Mouse (Mus musculus): Measurements from ENCODE around the gene Trim13. TPM values are rescaled to one million over a fixed set of nuclear protein-coding genes. Genes with fewer than 3 reads are reported as not detected.
"Not testable (repeated sequence)": the region's sequence is repeated elsewhere in the genome, so short reads cannot be mapped to it uniquely, and the experiment has no call there.

Trim13 gene
- 14.4 and 15.1 TPM in 2 replicates for polyA plus RNA-seq (2016; fragmentation: Nextera tagmentation; extraction: Ambion mirVana)

DNA sequence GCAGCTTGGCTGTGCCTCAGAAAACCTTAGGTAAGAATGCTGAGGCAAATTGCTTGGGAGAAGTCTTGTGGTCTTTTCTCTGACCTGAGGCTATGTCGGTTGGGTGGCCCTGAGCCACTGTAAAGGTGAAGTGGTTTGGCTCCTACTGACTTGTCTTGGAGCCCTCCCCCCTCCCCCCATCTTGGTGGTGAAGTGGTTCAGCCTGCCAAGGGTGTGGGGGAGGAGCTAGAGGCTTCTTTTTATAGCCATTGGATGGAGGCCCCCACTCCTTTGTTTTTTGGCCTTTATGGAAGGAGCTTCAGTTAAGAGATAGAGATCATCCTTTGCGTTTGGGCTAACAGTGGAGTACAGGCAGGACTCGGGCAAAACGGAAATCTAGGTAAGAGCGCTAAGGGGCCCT lies at the start of gene Trim13:
Trim13 (plus strand) TSS at position 280 of the 400 bp plus-strand sequence.
- H3K4me1 ChIP-seq, result peaks cover 11% of the 10 kb centered on the region
- peak within 1 kb of the TSS; percentile 78 for H3K4me3 ChIP-seq
- no peaks in the 10 kb centered on the region; the same call in 1 of the 2 replicates for H3K36me3 ChIP-seq (replicated peaks)
- WGBS, result 47% methylated on average over 5 of the region's 5 CpGs
- no peaks in the 10 kb centered on the region for H3K9me3 ChIP-seq
- H3K27ac ChIP-seq (replicated peaks), result no peak within 1 kb of the TSS; the same call in 1 of the 2 replicates
- no peak for DNase-seq (ENCODE audit: low spot score)
- H3K27me3 ChIP-seq (replicated peaks; ENCODE audit: low read depth, poor library complexity, severe bottlenecking), result no peaks in the 10 kb centered on the region

- DNase-seq (ENCODE audit: low spot score), result no peak
- H3K27ac ChIP-seq (replicated peaks), result no peak overlapping the region
- no peaks in the 10 kb centered on the region for H3K4me1 ChIP-seq
- no peaks in the 10 kb centered on the region for H3K9me3 ChIP-seq
- no peak overlapping the region for H3K4me3 ChIP-seq
- H3K27me3 ChIP-seq (replicated peaks; ENCODE audit: low read depth, poor library complexity, severe bottlenecking), result no peaks in the 10 kb centered on the region
- H3K36me3 ChIP-seq (replicated peaks), result peaks cover 21% of the 10 kb centered on the region
- 91% methylated on average over 1 of the region's 1 CpGs for WGBS
Observed at GRCm38 (mm10) chr14:61548614-61549013, 49.4 kb upstream of the Trim13 start.

DNA sequence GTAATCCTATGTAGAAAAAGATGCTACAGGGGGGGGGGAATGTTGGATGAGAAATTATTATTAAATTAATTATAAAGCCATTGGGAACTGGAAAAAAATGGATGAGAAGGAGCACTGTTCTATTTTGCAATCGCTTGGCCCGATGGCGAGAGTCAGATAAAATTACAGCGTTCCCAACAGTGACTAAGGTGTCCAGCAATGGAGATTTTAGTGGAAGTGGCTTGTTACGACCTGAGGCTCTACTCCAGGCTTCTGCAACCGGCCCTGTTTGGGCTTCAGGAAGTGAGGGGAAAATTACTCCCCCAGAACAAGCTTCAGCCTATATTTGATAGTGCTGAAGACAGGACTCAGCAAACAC lies 42.1 kb upstream of the Trim13 start:
- Histone ChIP-seq H3K27me3 (replicated peaks; ENCODE audit: low read depth, poor library complexity, severe bottlenecking) (peaks cover 19% of the 10 kb centered on the region), H3K4me3 (peak overlapping the region; percentile 67), H3K4me1 (peaks cover 14% of the 10 kb centered on the region), H3K9me3 (no peaks in the 10 kb centered on the region), H3K36me3 (replicated peaks) (no peaks in the 10 kb centered on the region), H3K27ac (replicated peaks) (peak overlapping the region; percentile 91)
- 7% methylated on average over 6 of the region's 6 CpGs for WGBS
- DNase-seq (ENCODE audit: low spot score), result no peak

DNA sequence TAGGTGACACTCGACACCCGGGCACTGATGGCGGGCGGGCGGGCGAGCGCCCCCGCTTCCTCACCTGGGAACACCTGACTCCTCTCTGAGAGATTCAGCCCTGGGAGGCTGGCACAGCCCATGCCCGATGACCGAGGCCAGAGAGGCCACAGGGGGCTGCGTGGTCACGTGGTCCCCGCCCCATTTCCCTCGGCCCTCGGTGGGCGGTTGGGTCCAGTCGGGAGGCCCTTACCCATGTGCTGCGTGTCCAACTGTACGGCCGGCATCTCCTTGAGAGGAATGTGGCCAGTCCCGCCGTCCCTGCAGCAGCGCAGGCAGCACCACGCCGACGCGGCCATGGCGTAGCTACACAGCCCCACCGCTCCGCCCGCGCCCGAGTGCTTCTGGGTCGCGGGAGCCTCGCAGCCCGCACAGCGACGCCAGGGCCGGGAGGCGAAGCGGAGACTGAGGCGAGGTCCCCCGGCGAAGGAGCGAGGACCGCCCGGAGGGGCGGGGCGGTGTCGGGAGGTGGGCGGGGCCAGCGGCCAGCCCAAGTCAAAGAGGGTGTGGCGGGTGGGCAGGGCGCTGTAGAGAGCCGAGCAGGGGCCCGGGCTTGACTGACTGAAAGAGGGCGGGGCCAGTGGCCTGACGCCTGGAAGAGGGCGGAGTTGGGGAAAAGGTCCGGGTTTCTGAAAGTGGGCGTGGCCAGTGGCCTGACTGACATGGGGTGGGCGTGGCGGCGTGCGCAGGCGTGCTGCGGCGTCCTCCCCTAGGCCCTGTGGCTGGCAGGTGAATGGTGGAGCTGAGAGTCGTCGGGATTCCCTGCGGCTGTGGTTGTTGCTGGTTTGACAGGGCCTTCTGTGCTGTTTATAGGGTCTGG lies 41.5 kb upstream of the Trim13 start, which contains the start of gene Spryd7:
Spryd7 (minus strand) TSS at position 598 of the 859 bp plus-strand sequence.
- peak within 1 kb of the TSS; percentile 67 for H3K4me3 ChIP-seq
- no peaks in the 10 kb centered on the region for H3K36me3 ChIP-seq (replicated peaks)
- H3K9me3 ChIP-seq, result no peaks in the 10 kb centered on the region
- peaks cover 14% of the 10 kb centered on the region for H3K4me1 ChIP-seq
- peak; percentile 99 for DNase-seq (ENCODE audit: low spot score)
- peaks cover 19% of the 10 kb centered on the region for H3K27me3 ChIP-seq (replicated peaks; ENCODE audit: low read depth, poor library complexity, severe bottlenecking)
- peak within 1 kb of the TSS; percentile 91 for H3K27ac ChIP-seq (replicated peaks)
- WGBS, result under 1% methylated on average over 72 of the region's 72 CpGs

DNA sequence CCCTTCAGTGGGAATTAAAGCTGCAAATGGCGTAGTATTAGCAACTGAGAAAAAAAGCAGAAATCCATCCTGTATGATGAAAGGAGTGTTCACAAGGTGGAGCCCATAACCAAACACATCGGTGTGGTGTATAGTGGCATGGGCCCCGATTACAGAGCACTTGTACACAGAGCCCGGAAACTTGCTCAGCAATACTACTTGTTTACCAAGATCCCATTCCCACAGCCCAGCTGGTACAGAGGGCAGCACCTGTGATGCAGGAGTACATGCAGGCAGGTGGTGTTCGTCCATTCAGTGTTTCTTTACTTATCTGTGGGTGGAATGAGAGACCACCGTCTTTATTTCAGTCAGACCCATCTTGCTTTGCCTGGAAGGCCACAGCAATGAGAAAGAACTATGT lies 39.1 kb upstream of the Trim13 start:
- DNase-seq (ENCODE audit: low spot score), result no peak
- 91% methylated on average over 6 of the region's 6 CpGs for WGBS
- Histone ChIP-seq H3K4me1 (peaks cover 14% of the 10 kb centered on the region), H3K27me3 (replicated peaks; ENCODE audit: low read depth, poor library complexity, severe bottlenecking) (peaks cover 19% of the 10 kb centered on the region), H3K4me3 (no peak overlapping the region), H3K27ac (replicated peaks) (no peak overlapping the region), H3K9me3 (no peaks in the 10 kb centered on the region), H3K36me3 (replicated peaks) (no peaks in the 10 kb centered on the region)

DNA sequence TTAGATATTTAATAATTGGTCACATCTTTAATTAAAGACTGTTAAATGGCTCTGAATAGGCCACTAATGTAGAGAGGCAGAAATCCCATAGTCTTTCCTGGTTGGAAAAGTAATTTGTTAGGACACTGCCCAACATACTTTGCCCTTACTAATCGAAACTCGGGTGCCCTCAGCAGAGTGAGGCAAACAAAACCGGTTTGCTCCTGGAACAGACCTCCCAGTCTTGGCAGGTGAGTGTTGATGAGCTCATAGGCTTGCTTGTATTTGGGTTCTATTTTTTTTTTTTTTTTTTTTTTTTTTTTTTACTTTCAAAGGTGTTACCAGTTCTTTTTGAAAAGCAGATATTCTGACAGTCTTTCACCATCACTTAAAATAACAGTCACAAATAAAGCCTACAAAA lies 38.2 kb upstream of the Trim13 start:
- 73% methylated on average over 3 of the region's 3 CpGs for WGBS
- no peaks in the 10 kb centered on the region for H3K9me3 ChIP-seq
- peaks cover 14% of the 10 kb centered on the region for H3K4me1 ChIP-seq
- no peak overlapping the region for H3K4me3 ChIP-seq
- no peaks in the 10 kb centered on the region for H3K36me3 ChIP-seq (replicated peaks)
- no peak overlapping the region for H3K27ac ChIP-seq (replicated peaks)
- H3K27me3 ChIP-seq (replicated peaks; ENCODE audit: low read depth, poor library complexity, severe bottlenecking), result peaks cover 19% of the 10 kb centered on the region
- DNase-seq (ENCODE audit: low spot score), result no peak

GRCm38 (mm10) chr14:61566211-61566610 lies 31.8 kb upstream of the Trim13 start:
- not testable (repeated sequence) for H3K27me3 ChIP-seq (replicated peaks; ENCODE audit: low read depth, poor library complexity, severe bottlenecking); H3K27ac ChIP-seq (replicated peaks); DNase-seq (ENCODE audit: low spot score); H3K36me3 ChIP-seq (replicated peaks); H3K4me1 ChIP-seq; H3K9me3 ChIP-seq; H3K4me3 ChIP-seq
- 90% methylated on average over 4 of the region's 4 CpGs for WGBS

DNA sequence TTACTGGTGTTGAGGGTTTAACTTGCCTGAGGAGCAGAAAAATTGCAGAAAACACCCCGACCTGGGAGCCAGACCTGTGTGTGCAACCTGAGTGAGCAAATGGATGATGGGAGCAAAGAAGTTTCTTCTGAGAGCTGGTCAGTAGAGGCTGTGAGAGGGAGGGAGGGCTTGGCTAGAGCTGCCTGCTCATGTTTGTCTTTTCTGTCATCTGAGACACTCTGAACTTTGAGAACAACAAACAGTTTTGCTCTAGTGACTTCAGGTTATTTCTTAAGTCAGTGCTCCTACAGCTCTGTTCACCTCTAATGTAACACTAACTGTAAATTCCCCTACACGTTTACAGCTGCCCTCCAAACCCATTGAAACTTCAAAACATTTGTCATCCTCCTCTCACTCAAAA lies 28.7 kb upstream of the Trim13 start:
- Histone ChIP-seq H3K4me3 (no peak overlapping the region), H3K4me1 (no peaks in the 10 kb centered on the region), H3K27me3 (replicated peaks; ENCODE audit: low read depth, poor library complexity, severe bottlenecking) (no peaks in the 10 kb centered on the region), H3K27ac (replicated peaks) (no peak overlapping the region), H3K36me3 (replicated peaks) (no peaks in the 10 kb centered on the region), H3K9me3 (no peaks in the 10 kb centered on the region)
- 63% methylated on average over 2 of the region's 2 CpGs for WGBS
- no peak for DNase-seq (ENCODE audit: low spot score)

DNA sequence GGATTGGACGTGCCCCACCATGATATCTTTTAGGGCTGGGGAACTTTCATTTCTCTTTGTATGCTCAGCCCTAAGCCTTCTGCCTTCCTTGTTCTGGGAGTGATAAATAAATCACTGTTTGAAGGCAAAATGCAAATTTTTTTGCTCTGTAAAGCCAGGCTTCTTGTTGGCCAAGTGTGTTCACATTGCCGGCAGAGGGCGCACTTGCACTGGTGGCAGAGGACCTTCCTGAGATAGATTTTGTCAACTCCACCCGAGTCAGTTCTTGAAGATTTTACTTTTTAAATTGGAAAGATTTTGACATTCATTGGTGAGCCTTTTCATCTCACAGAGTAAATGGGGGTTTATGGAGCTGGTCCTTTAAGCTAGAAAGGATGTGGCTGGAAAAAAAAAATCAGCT lies 26.7 kb upstream of the Trim13 start:
- no peaks in the 10 kb centered on the region for H3K4me1 ChIP-seq
- H3K27ac ChIP-seq (replicated peaks), result no peak overlapping the region
- 18% methylated on average over 4 of the region's 4 CpGs for WGBS
- peak; percentile 85 for DNase-seq (ENCODE audit: low spot score)
- no peaks in the 10 kb centered on the region for H3K36me3 ChIP-seq (replicated peaks)
- no peak overlapping the region for H3K4me3 ChIP-seq
- no peaks in the 10 kb centered on the region for H3K27me3 ChIP-seq (replicated peaks; ENCODE audit: low read depth, poor library complexity, severe bottlenecking)
- no peaks in the 10 kb centered on the region for H3K9me3 ChIP-seq

DNA sequence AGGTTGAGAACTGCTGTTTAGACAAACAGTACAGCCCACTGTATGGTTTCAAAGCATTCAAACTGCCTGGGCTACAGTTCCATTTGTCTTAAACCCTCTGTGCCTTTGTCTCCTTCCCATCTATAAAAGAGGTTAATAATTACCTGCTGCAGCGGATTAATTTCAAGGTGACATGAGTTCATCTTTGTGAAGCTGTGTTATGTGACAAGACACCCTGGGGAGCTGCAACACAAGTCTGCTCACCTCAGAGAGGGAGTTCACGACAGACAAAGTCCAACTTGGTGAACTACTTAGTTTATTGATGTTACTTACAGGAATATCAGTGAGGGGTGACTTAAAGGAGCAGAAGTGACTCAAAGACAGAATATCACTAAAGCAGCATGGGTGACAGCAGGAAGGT lies 25.9 kb upstream of the Trim13 start:
- H3K27ac ChIP-seq (replicated peaks), result no peak overlapping the region
- H3K4me1 ChIP-seq, result no peaks in the 10 kb centered on the region
- no peak for DNase-seq (ENCODE audit: low spot score)
- no peak overlapping the region for H3K4me3 ChIP-seq
- no peaks in the 10 kb centered on the region for H3K36me3 ChIP-seq (replicated peaks)
- H3K9me3 ChIP-seq, result no peaks in the 10 kb centered on the region
- 78% methylated on average over 2 of the region's 2 CpGs for WGBS
- H3K27me3 ChIP-seq (replicated peaks; ENCODE audit: low read depth, poor library complexity, severe bottlenecking), result no peaks in the 10 kb centered on the region

DNA sequence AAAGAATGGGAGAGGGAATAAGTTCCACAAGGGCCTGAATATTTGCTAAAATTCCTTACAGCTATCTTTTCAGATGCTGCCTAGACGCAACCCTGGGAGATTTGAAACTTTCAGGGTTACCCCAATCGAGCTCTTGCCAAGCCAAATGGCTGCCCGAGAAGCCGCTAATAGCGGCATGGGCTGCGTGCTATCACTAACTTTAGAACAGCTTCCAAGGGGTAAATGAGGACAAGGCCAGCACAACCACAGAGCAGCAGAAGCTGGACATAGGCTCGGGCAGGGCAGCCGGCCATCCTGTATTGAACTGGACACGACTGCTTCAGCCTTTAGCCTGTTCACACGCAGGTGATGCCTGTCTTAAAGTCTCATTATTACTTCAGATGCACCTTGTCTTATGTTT lies 23.0 kb upstream of the Trim13 start:
- Histone ChIP-seq H3K27ac (replicated peaks) (no peak overlapping the region), H3K36me3 (replicated peaks) (no peaks in the 10 kb centered on the region), H3K4me3 (no peak overlapping the region), H3K27me3 (replicated peaks; ENCODE audit: low read depth, poor library complexity, severe bottlenecking) (no peaks in the 10 kb centered on the region), H3K9me3 (no peaks in the 10 kb centered on the region), H3K4me1 (no peaks in the 10 kb centered on the region)
- no peak for DNase-seq (ENCODE audit: low spot score)
- 93% methylated on average over 10 of the region's 10 CpGs for WGBS

DNA sequence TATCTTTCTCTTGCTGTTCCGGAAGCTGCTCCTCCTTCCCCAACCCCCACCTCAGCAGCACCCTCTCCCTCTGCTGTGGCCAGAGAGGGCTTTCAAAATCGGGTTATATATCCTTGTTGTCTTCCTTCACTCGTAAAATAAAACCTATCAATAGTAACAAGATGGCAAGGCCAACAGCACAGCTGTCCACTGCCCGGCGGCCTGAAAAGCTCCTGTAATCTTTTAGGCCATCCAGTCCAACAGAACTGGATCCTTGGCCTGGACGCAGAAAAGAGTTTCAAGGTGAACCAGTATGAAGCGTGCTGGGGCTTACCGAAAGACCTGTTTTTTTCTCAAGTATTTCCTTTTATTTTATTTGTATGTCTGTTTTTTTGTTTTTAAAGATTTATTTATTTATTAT lies 22.1 kb upstream of the Trim13 start:
- Histone ChIP-seq H3K27ac (replicated peaks) (no peak overlapping the region), H3K4me1 (no peaks in the 10 kb centered on the region), H3K27me3 (replicated peaks; ENCODE audit: low read depth, poor library complexity, severe bottlenecking) (no peaks in the 10 kb centered on the region), H3K9me3 (no peaks in the 10 kb centered on the region), H3K36me3 (replicated peaks) (no peaks in the 10 kb centered on the region), H3K4me3 (no peak overlapping the region)
- DNase-seq (ENCODE audit: low spot score), result no peak
- WGBS, result 88% methylated on average over 8 of the region's 8 CpGs

GRCm38 (mm10) chr14:61589288-61590065 lies 8.6 kb upstream of the Trim13 start:
- 75% methylated on average over 4 of the region's 4 CpGs for WGBS
- DNase-seq (ENCODE audit: low spot score), result no peak
- Histone ChIP-seq H3K36me3 (replicated peaks) (no peaks in the 10 kb centered on the region), H3K4me3 (no peak overlapping the region), H3K9me3 (no peaks in the 10 kb centered on the region), H3K27me3 (replicated peaks; ENCODE audit: low read depth, poor library complexity, severe bottlenecking) (no peaks in the 10 kb centered on the region), H3K27ac (replicated peaks) (no peak overlapping the region), H3K4me1 (no peaks in the 10 kb centered on the region)
